Mouse (Mus musculus): ENCODE data around the gene Ubald2. TPM values are rescaled to one million over a fixed set of nuclear protein-coding genes. Genes with fewer than 3 reads are reported as not detected.
A peak's percentile ranks its signal among the peaks of the same experiment; 100 is the strongest.

Gene Ubald2
- total and polyA plus RNA-seq, 3 experiments, result 56.8 to 77.7 TPM; not detected in 1

DNA sequence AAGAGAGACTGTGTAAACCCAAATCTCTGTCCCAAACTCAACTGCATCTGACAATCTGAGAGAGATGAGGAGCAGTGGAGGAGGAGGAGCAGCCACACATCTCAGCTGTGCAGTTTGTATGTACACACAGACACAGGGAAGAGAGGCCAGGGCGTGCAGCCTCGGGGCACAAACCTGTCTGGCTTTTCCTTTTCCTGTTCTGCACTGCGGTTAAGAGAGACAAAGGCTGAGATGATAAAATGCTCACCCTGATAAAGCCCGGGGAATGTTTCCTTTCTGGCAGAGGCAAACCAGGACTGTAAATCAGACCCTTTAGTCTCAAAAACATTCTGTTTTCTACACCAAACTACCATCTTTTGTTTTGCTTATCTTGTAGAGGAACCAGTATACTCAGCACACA is 33.3 kb upstream of the Ubald2 start (continued):
- TF ChIP-seq ELF1 (IDR thresholded peaks at IDR 0.05; ENCODE audit: low read depth, low read length), result peak; percentile 21; the same call in 1 of the 2 replicates
- no peak for TF ChIP-seq ZMIZ1 (IDR thresholded peaks at IDR 0.05; ENCODE audit: low read depth, low read length)
- no peak for TF ChIP-seq MYC (IDR thresholded peaks at IDR 0.05; ENCODE audit: low read depth, low read length)
- no peak for TF ChIP-seq CHD1 (IDR thresholded peaks at IDR 0.05; ENCODE audit: low read depth, low read length)
- TF ChIP-seq USF1 (IDR thresholded peaks at IDR 0.05; ENCODE audit: low read depth, low read length), result no peak
- peak; percentile 80 for TF ChIP-seq SIN3A (IDR thresholded peaks at IDR 0.05; ENCODE audit: low read length)
- peak; percentile 81 to 87 for TF ChIP-seq EP300 (IDR thresholded peaks at IDR 0.05; ENCODE audit: low read depth in 1 of 2, low read length in 2 of 2)
- peak; percentile 73 for TF ChIP-seq MXI1 (IDR thresholded peaks at IDR 0.05; ENCODE audit: low read depth, low read length)
- TF ChIP-seq USF2 (IDR thresholded peaks at IDR 0.05; ENCODE audit: borderline replicate concordance in 1 of 2, insufficient read depth in 1 of 2, low read depth in 1 of 2, low read length in 2 of 2), result no peak
- TF ChIP-seq ETS1 (IDR thresholded peaks at IDR 0.05; ENCODE audit: low read depth, low read length), result peak; percentile 82
- no peak for TF ChIP-seq UBTF (IDR thresholded peaks at IDR 0.05; ENCODE audit: borderline replicate concordance, insufficient read depth, low read depth, low read length)
- no peak for TF ChIP-seq POLR2AphosphoS5 (IDR thresholded peaks at IDR 0.05; ENCODE audit: borderline replicate concordance, low read depth, low read length)
- no peak for TF ChIP-seq ZKSCAN1 (IDR thresholded peaks at IDR 0.05; ENCODE audit: low read depth, low read length)
- TF ChIP-seq TBP (IDR thresholded peaks at IDR 0.05; ENCODE audit: low read depth, low read length), result peak; percentile 38; the same call in 1 of the 2 replicates
- no peak for TF ChIP-seq MEF2A (IDR thresholded peaks at IDR 0.05; ENCODE audit: extremely low read depth, insufficient replicate concordance, low read depth, low read length, poor library complexity, severe bottlenecking)
- TF ChIP-seq ZNF384 (IDR thresholded peaks at IDR 0.05; ENCODE audit: low read depth, low read length), result no peak
- no peak for TF ChIP-seq CHD2 (IDR thresholded peaks at IDR 0.05; ENCODE audit: low read length)
- no peak for TF ChIP-seq POLR2AphosphoS2 (IDR thresholded peaks at IDR 0.05; ENCODE audit: low read length)
- no peak for TF ChIP-seq GABPA (IDR thresholded peaks at IDR 0.05; ENCODE audit: low read depth, low read length)

- no peak overlapping the region for H3K9ac ChIP-seq (ENCODE audit: control insufficient read depth, low read depth, low read length, poor library complexity, severe bottlenecking)
- H3K4me1 ChIP-seq (ENCODE audit: control insufficient read depth in 1 of 2, insufficient read depth in 2 of 2, low read length in 2 of 2), result peaks cover 8 to 10% of the 10 kb centered on the region in 2 experiments
- H3K9me3 ChIP-seq (replicated peaks; ENCODE audit: insufficient read depth, low read length), result no peaks in the 10 kb centered on the region
- no peak overlapping the region for H3K27ac ChIP-seq (ENCODE audit: control insufficient read depth, low read depth, low read length)
- DNase-seq (ENCODE audit: low read depth, low spot score), result no peak
- TF ChIP-seq TBP (IDR thresholded peaks at IDR 0.05; ENCODE audit: low read depth, low read length), result no peak
- no peak for TF ChIP-seq UBTF (IDR thresholded peaks at IDR 0.05; ENCODE audit: borderline replicate concordance, insufficient read depth, low read depth, low read length)
- TF ChIP-seq GATA1 (IDR thresholded peaks at IDR 0.05; ENCODE audit: low read depth, low read length), result no peak
- no peak for TF ChIP-seq POLR2A (IDR thresholded peaks at IDR 0.05; ENCODE audit: control insufficient read depth in 1 of 2, insufficient read depth in 1 of 2, low read depth in 1 of 2, low read length in 2 of 2, poor library complexity in 1 of 2)
- no peak overlapping the region for H3K4me3 ChIP-seq (ENCODE audit: control insufficient read depth in 1 of 2, insufficient read depth in 1 of 2, low read depth in 2 of 2, low read length in 2 of 2)
- no peaks in the 10 kb centered on the region for H3K27me3 ChIP-seq (ENCODE audit: control insufficient read depth in 1 of 2, insufficient read depth in 2 of 2, low read length in 2 of 2)
- H3K36me3 ChIP-seq (ENCODE audit: control insufficient read depth in 1 of 2, insufficient read depth in 2 of 2, low read length in 2 of 2), result peaks cover 0 to 23% of the 10 kb centered on the region in 2 experiments; a peak in 2 of 4 replicates
- no peaks in the 10 kb centered on the region for H3K79me2 ChIP-seq (ENCODE audit: control insufficient read depth, insufficient read depth, low read length, poor library complexity)
Measured at GRCm38 (mm10) chr11:116405601-116406000, 28.3 kb upstream of the Ubald2 start.
